Mouse (Mus musculus): Measurements from ENCODE around the gene Ncapd2. TPM values are rescaled to one million over a fixed set of nuclear protein-coding genes. Genes with fewer than 3 reads are reported as not detected.

Ncapd2 gene
- polyA plus RNA-seq, 1 experiment from 2014 or later = 167 TPM

DNA sequence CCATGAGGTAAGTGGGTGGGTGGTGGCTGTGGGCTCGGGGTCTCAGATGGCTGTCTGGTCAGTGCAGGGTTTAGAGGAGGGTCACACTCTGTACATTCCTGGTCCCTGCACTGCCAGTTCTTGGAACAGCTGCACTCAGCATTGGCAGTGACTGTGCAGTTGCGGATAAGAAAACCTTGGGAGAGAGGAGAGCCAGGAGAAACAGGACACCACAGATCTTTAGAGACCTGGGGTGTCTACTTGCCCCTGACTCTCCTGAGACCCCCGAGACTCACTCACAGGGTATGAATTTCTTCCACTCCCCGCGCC is 43.0 kb upstream of the Ncapd2 start:
- no peak for ATAC-seq (ENCODE audit: insufficient read depth)
- Histone ChIP-seq H3K27me3 (ENCODE audit: insufficient read depth, low read length) (no peaks in the 10 kb centered on the region), H3K36me3 (ENCODE audit: insufficient read depth) (no peaks in the 10 kb centered on the region), H3K4me1 (ENCODE audit: insufficient read depth) (no peaks in the 10 kb centered on the region; the same call in 1 of the 2 replicates), H3K4me3 (ENCODE audit: low read depth, low read length) (no peak overlapping the region), H3K27ac (ENCODE audit: low read depth) (no peak overlapping the region; the same call in 1 of the 2 replicates), H3K4me2 (peak overlapping the region; percentile 13; the same call in 1 of the 2 replicates), H3K9ac (no peak overlapping the region), H3K9me3 (ENCODE audit: low read depth, low read length) (no peaks in the 10 kb centered on the region)
- no peak for TF ChIP-seq CTCF (IDR thresholded peaks at IDR 0.05; ENCODE audit: low read depth)
- 50% methylated on average over 5 of the region's 5 CpGs for WGBS
- DNase-seq = no peak

- TF ChIP-seq CTCF (IDR thresholded peaks at IDR 0.05; ENCODE audit: low read depth) = no peak
- H3K9me3 ChIP-seq (ENCODE audit: low read depth, low read length) = no peaks in the 10 kb centered on the region
- peak overlapping the region; percentile 12 for H3K27ac ChIP-seq (ENCODE audit: low read depth)
- no peak overlapping the region for H3K4me3 ChIP-seq (ENCODE audit: low read depth, low read length)
- peak overlapping the region; percentile 13; the same call in 1 of the 2 replicates for H3K4me2 ChIP-seq
- peak; percentile 40 for DNase-seq
- no peaks in the 10 kb centered on the region for H3K27me3 ChIP-seq (ENCODE audit: insufficient read depth, low read length)
- 43% methylated on average over 7 of the region's 7 CpGs for WGBS
- H3K4me1 ChIP-seq (ENCODE audit: insufficient read depth) = no peaks in the 10 kb centered on the region; the same call in 1 of the 2 replicates
- peak; percentile 63 for ATAC-seq (ENCODE audit: insufficient read depth)
- H3K9ac ChIP-seq = no peak overlapping the region
- no peaks in the 10 kb centered on the region for H3K36me3 ChIP-seq (ENCODE audit: insufficient read depth)
These were observed 42.5 kb upstream of the Ncapd2 start for GRCm38 (mm10) chr6:125233816-125234519.

GRCm38 (mm10) chr6:125232516-125232915 is 41.0 kb upstream of the Ncapd2 start:
- TF ChIP-seq CTCF (IDR thresholded peaks at IDR 0.05; ENCODE audit: low read depth) = no peak
- peak overlapping the region; percentile 98; the same call in 1 of the 2 replicates for H3K4me2 ChIP-seq
- H3K4me1 ChIP-seq (ENCODE audit: insufficient read depth) = no peaks in the 10 kb centered on the region; the same call in 1 of the 2 replicates
- ATAC-seq (ENCODE audit: insufficient read depth) (no peak), DNase-seq (no peak)
- H3K4me3 ChIP-seq (ENCODE audit: low read depth, low read length) = no peak overlapping the region
- WGBS = 69% methylated on average over 6 of the region's 6 CpGs
- H3K9me3 ChIP-seq (ENCODE audit: low read depth, low read length) = no peaks in the 10 kb centered on the region
- no peak overlapping the region for H3K27ac ChIP-seq (ENCODE audit: low read depth)
- no peak overlapping the region for H3K9ac ChIP-seq
- H3K36me3 ChIP-seq (ENCODE audit: insufficient read depth) = no peaks in the 10 kb centered on the region
- H3K27me3 ChIP-seq (ENCODE audit: insufficient read depth, low read length) = no peaks in the 10 kb centered on the region

- no peaks in the 10 kb centered on the region for H3K27me3 ChIP-seq (ENCODE audit: insufficient read depth, low read length)
- H3K27ac ChIP-seq (ENCODE audit: low read depth) = no peak overlapping the region
- 42% methylated on average over 4 of the region's 4 CpGs for WGBS
- no peaks in the 10 kb centered on the region for H3K9me3 ChIP-seq (ENCODE audit: low read depth, low read length)
- no peak for TF ChIP-seq CTCF (IDR thresholded peaks at IDR 0.05; ENCODE audit: low read depth)
- H3K4me2 ChIP-seq = peak overlapping the region; percentile 98
- no peaks in the 10 kb centered on the region; the same call in 1 of the 2 replicates for H3K4me1 ChIP-seq (ENCODE audit: insufficient read depth)
- peak overlapping the region; percentile 52 for H3K4me3 ChIP-seq (ENCODE audit: low read depth, low read length)
- DNase-seq (no peak), ATAC-seq (ENCODE audit: insufficient read depth) (peak; percentile 28)
- no peaks in the 10 kb centered on the region for H3K36me3 ChIP-seq (ENCODE audit: insufficient read depth)
- H3K9ac ChIP-seq = peak overlapping the region; percentile 76
These were observed 40.5 kb upstream of the Ncapd2 start for GRCm38 (mm10) chr6:125232045-125232437.

DNA sequence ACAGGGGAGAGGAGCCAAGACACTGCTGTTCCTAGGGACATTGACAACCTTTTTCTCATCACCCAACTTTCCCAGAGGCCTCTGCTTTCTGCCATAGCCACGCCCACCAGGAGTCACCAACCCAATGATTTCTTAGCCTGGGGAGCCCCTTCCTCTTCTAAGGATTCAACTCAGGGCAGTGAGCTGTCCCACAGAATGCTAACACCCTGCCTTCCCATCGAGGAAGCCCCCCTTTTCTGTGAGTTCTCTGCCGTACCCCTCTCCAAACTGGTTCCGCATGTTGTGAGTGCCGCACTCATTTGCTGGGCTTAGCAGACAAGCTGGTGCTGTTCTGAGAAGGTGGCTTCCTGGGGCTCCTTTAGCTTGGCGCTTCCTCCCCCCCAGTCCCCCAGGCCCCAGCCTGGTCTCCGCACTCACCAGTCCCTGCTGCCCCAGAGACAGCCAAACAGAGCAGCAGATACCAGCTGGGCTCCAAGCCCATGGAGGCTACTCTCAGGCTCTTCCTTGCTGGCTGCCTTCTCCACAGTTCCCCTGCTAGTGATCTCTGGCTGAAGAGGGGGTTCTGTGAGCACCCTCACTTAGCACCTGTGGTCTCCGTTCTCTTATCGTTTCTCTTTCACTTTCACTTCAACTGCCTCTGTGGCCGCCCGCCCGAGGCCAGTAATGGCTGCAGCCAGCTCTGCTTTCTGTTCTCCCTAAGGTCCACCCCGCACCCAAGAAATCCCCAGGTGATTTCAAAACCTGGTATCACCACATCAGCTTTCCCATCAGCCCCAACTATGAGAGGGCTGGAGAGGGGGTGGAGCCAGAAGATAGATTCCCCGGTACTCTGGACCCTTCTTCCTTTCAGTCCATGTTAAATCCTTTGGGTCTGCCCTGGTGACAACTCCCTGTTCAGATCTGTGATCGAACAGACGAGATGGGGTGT is 39.9 kb upstream of the Ncapd2 start, which contains the start of gene Tapbpl:
Tapbpl (minus strand) TSS at position 744 of the 928 bp plus-strand sequence.
- Histone ChIP-seq H3K9ac (peak within 1 kb of the TSS; percentile 76), H3K4me2 (peak within 1 kb of the TSS; percentile 98), H3K27me3 (ENCODE audit: insufficient read depth, low read length) (no peaks in the 10 kb centered on the region), H3K36me3 (ENCODE audit: insufficient read depth) (no peaks in the 10 kb centered on the region), H3K9me3 (ENCODE audit: low read depth, low read length) (no peaks in the 10 kb centered on the region), H3K4me1 (ENCODE audit: insufficient read depth) (no peaks in the 10 kb centered on the region; the same call in 1 of the 2 replicates), H3K4me3 (ENCODE audit: low read depth, low read length) (peak within 1 kb of the TSS; percentile 52), H3K27ac (ENCODE audit: low read depth) (peak within 1 kb of the TSS; percentile 80)
- 1% methylated on average over 16 of the region's 16 CpGs for WGBS
- DNase-seq (peak; percentile 72), ATAC-seq (ENCODE audit: insufficient read depth) (peak; percentile 58)
- no peak for TF ChIP-seq CTCF (IDR thresholded peaks at IDR 0.05; ENCODE audit: low read depth)

GRCm38 (mm10) chr6:125230571-125230970 is 39.1 kb upstream of the Ncapd2 start:
- no peaks in the 10 kb centered on the region for H3K9me3 ChIP-seq (ENCODE audit: low read depth, low read length)
- no peak overlapping the region for H3K4me3 ChIP-seq (ENCODE audit: low read depth, low read length)
- no peaks in the 10 kb centered on the region; the same call in 1 of the 2 replicates for H3K4me1 ChIP-seq (ENCODE audit: insufficient read depth)
- ATAC-seq (ENCODE audit: insufficient read depth) = no peak
- WGBS = 58% methylated on average over 9 of the region's 9 CpGs
- H3K27me3 ChIP-seq (ENCODE audit: insufficient read depth, low read length) = no peaks in the 10 kb centered on the region
- H3K27ac ChIP-seq (ENCODE audit: low read depth) = no peak overlapping the region
- no peak overlapping the region; the same call in 1 of the 2 replicates for H3K9ac ChIP-seq
- DNase-seq = no peak
- peak overlapping the region; percentile 98; the same call in 1 of the 2 replicates for H3K4me2 ChIP-seq
- H3K36me3 ChIP-seq (ENCODE audit: insufficient read depth) = no peaks in the 10 kb centered on the region
- TF ChIP-seq CTCF (IDR thresholded peaks at IDR 0.05; ENCODE audit: low read depth) = no peak
